Mouse (Mus musculus): Measurements from ENCODE around the gene Reps1. TPM values are rescaled to one million over a fixed set of nuclear protein-coding genes. Genes with fewer than 3 reads are reported as not detected.

Reps1 gene
- total RNA-seq (2021), result 10 to 100 TPM; 20.3 to 24.7 TPM
- long read RNA-seq, experiment 1, partial matches to known transcripts, result 3 of 10 reads
- long read RNA-seq, experiment 1, other reads (novel, unspliced or antisense), result 4 of 10 reads
- long read RNA-seq, experiment 2, transcript Reps1-210 (19 exons, 2,537 nt), result major isoform, 5 of 10 reads
- long read RNA-seq, experiment 2, partial matches to known transcripts, result 0 of 10 reads
- long read RNA-seq, experiment 2, other reads (novel, unspliced or antisense), result 4 of 10 reads

- DNase-seq, result peak; percentile 6 to 35
- intact Hi-C loops (cut with DNase I), result loop anchor here (2.0 kb wide), 2 partner anchors 47 to 141 kb away; no protein-coding TSS in a partner anchor
These were observed at the start of gene Reps1 for GRCm38 (mm10) chr10:18055696-18056390. Gene Reps1, plus strand, starts transcription at chr10:18055861.

- intact Hi-C loops (cut with DNase I), result no loop called here
- peak in 1 of 2 experiments; percentile 37 for DNase-seq
These were observed 48.9 kb upstream of the Reps1 start for GRCm38 (mm10) chr10:18006756-18007155.

- intact Hi-C loops (cut with DNase I), result no loop called here
- DNase-seq, result no peak
These were observed 48.4 kb upstream of the Reps1 start for GRCm38 (mm10) chr10:18007243-18007642.

GRCm38 (mm10) chr10:18008118-18008517 is 47.5 kb upstream of the Reps1 start:
- no peak for DNase-seq
- intact Hi-C loops (cut with DNase I), result no loop called here

- intact Hi-C loops (cut with DNase I), result no loop called here
- DNase-seq, result no peak
These were observed 45.9 kb upstream of the Reps1 start for GRCm38 (mm10) chr10:18009744-18010143.

GRCm38 (mm10) chr10:18011761-18012160 is 43.9 kb upstream of the Reps1 start:
- DNase-seq, result no peak
- intact Hi-C loops (cut with DNase I), result no loop called here

GRCm38 (mm10) chr10:18020443-18020842 is 35.2 kb upstream of the Reps1 start:
- DNase-seq, result no peak
- intact Hi-C loops (cut with DNase I), result no loop called here

GRCm38 (mm10) chr10:18020846-18021245 is 34.8 kb upstream of the Reps1 start:
- DNase-seq, result no peak
- intact Hi-C loops (cut with DNase I), result no loop called here

- intact Hi-C loops (cut with DNase I), result no loop called here
- DNase-seq, result no peak
These were observed 33.9 kb upstream of the Reps1 start for GRCm38 (mm10) chr10:18021576-18022311.

GRCm38 (mm10) chr10:18022312-18022711 is 33.3 kb upstream of the Reps1 start:
- intact Hi-C loops (cut with DNase I), result no loop called here

GRCm38 (mm10) chr10:18022741-18023347 is 32.8 kb upstream of the Reps1 start, which contains the start of gene Abracl:
Gene Abracl, minus strand, starts transcription at chr10:18023288.
- intact Hi-C loops (cut with DNase I), result no loop called here
- peak; percentile 47 to 53 for DNase-seq

More at GRCm38 (mm10) chr10:18022312-18022711, 33.3 kb upstream of the Reps1 start:
- peak; percentile 23 to 51 for DNase-seq

GRCm38 (mm10) chr10:18034408-18034807 is 21.3 kb upstream of the Reps1 start:
- intact Hi-C loops (cut with DNase I), result no loop called here
- DNase-seq, result no peak

GRCm38 (mm10) chr10:18036849-18037248 is 18.8 kb upstream of the Reps1 start:
- intact Hi-C loops (cut with DNase I), result no loop called here
- no peak for DNase-seq

- intact Hi-C loops (cut with DNase I), result no loop called here
These were observed 9.3 kb upstream of the Reps1 start for GRCm38 (mm10) chr10:18046380-18046779.

GRCm38 (mm10) chr10:18047380-18048146 is 8.1 kb upstream of the Reps1 start:
- intact Hi-C loops (cut with DNase I), result no loop called here
- no peak for DNase-seq

More at GRCm38 (mm10) chr10:18046380-18046779, 9.3 kb upstream of the Reps1 start:
- DNase-seq, result no peak

- DNase-seq, result peak; percentile 72
- intact Hi-C loops (cut with DNase I), result loop anchor here (2.0 kb wide), 2 partner anchors 48 to 142 kb away; no protein-coding TSS in a partner anchor
These were observed 509 bp upstream of the Reps1 start for GRCm38 (mm10) chr10:18055009-18055695.

GRCm38 (mm10) chr10:18056391-18056745 is 707 bp downstream of the Reps1 start:
- no peak for DNase-seq
- intact Hi-C loops (cut with DNase I), result no loop called here

- intact Hi-C loops (cut with DNase I), result no loop called here
- no peak for DNase-seq
These were observed 3.1 kb downstream of the Reps1 start for GRCm38 (mm10) chr10:18058681-18059338.

GRCm38 (mm10) chr10:18059807-18060206 is 4.1 kb downstream of the Reps1 start:
- intact Hi-C loops (cut with DNase I), result no loop called here
- DNase-seq, result no peak
